Mouse (Mus musculus) myocyte (in vitro differentiated cells): ENCODE data around the gene Cenps.

Experiments
- CEBPB ChIP-seq: IDR thresholded peaks from 2 replicates; pipeline ENCODE4 v1.6.1; 2011; ENCODE audit warnings: mild to moderate bottlenecking, moderate library complexity; ENCODE audit not compliant: poor library complexity, insufficient read depth, severe bottlenecking
- E2F4 ChIP-seq: IDR thresholded peaks from one replicate; pipeline ENCODE4 v1.6.1; 2011; ENCODE audit warnings: mild to moderate bottlenecking, control low read depth, moderate library complexity; ENCODE audit not compliant: insufficient read depth
- MAX ChIP-seq: IDR thresholded peaks from one replicate; pipeline ENCODE4 v1.6.1; 2011; ENCODE audit warnings: low read depth, mild to moderate bottlenecking, control low read depth
- MYOD1 ChIP-seq, 3 experiments: IDR thresholded peaks; one replicate each; pipeline ENCODE4 v1.6.1; 2011; ENCODE audit warnings: control low read depth in 2 of 3, low read depth in 2 of 3, mild to moderate bottlenecking in 2 of 3, moderate library complexity in 1 of 3; ENCODE audit not compliant: insufficient read length in 2 of 3, control insufficient read depth in 1 of 3
- MYOG ChIP-seq, 3 experiments: IDR thresholded peaks; one replicate each; pipeline ENCODE4 v1.6.1; 2011; ENCODE audit warnings: control low read depth in 2 of 3, low read depth in 2 of 3, mild to moderate bottlenecking in 2 of 3; ENCODE audit not compliant: insufficient read length in 2 of 3, control insufficient read depth in 1 of 3, insufficient read depth in 1 of 3
- POLR2A ChIP-seq: IDR thresholded peaks from one replicate; pipeline ENCODE4 v1.6.1; 2011; ENCODE audit warnings: low read depth, mild to moderate bottlenecking, control low read depth, moderate library complexity; ENCODE audit not compliant: insufficient read length
- POLR2AphosphoS2 ChIP-seq: IDR thresholded peaks from one replicate; pipeline ENCODE4 v1.6.1; 2011; ENCODE audit warnings: low read depth, control low read depth; ENCODE audit not compliant: insufficient read length
- SRF ChIP-seq: IDR thresholded peaks from one replicate; pipeline ENCODE4 v1.6.1; 2011; ENCODE audit warnings: low read depth; ENCODE audit not compliant: control insufficient read depth, insufficient read length
- TCF12 ChIP-seq: IDR thresholded peaks from one replicate; pipeline ENCODE4 v1.6.1; 2011; ENCODE audit warnings: mild to moderate bottlenecking, control low read depth; ENCODE audit not compliant: poor library complexity, insufficient read depth, severe bottlenecking
- TCF3 ChIP-seq: IDR thresholded peaks from one replicate; pipeline ENCODE4 v1.6.1; 2011; ENCODE audit warnings: low read depth, control low read depth; ENCODE audit not compliant: insufficient read length
- USF1 ChIP-seq: IDR thresholded peaks from one replicate; pipeline ENCODE4 v1.6.1; 2011; ENCODE audit warnings: low read depth, mild to moderate bottlenecking, control low read depth, moderate library complexity

GRCm38 (mm10) chr4:149173661-149174060 is 36.2 kb upstream of the Cenps start:
- TF ChIP-seq POLR2AphosphoS2 (no peak), POLR2A (no peak), CEBPB (no peak), MAX (no peak), MYOG (IDR thresholded peaks at IDR 0.05; ENCODE audit: control insufficient read depth in 1 of 3, insufficient read depth in 1 of 3, insufficient read length in 2 of 3, low read depth in 2 of 3) (no peak), USF1 (no peak), TCF12 (no peak), SRF (no peak), E2F4 (no peak), TCF3 (no peak), MYOD1 (IDR thresholded peaks at IDR 0.05; ENCODE audit: control insufficient read depth in 1 of 3, insufficient read length in 2 of 3, low read depth in 2 of 3) (no peak)
